Mouse (Mus musculus) E14TG2a.4 (cell line): ENCODE measurements at regions not wholly inside any gene's neighbourhood (a gene's known extent, or its start where the extent isn't known, plus 50 kb on each side); places are given as distances from the start of the nearest gene placed in this dataset.

ENCODE experiments used
- CTCF ChIP-seq: conservative IDR thresholded peaks from 2 replicates; pipeline ENCODE4 v1.5.1; 2014; ENCODE audit warnings: low read length
- POU5F1 ChIP-seq: IDR thresholded peaks from 2 replicates; pipeline ENCODE4 v1.6.1; 2014; ENCODE audit warnings: low read length, borderline replicate concordance

- TF ChIP-seq CTCF (no peak), POU5F1 (no peak)
These were observed 710.1 kb downstream of the Cdh8 start for GRCm38 (mm10) chr8:98706122-98706521.
